Mouse (Mus musculus): ENCODE data around the gene Sgsh.
A peak's percentile ranks its signal among the peaks of the same experiment; 100 is the strongest.

Gene Sgsh

GRCm38 (mm10) chr11:119306762-119307657 lies 48.3 kb downstream of the Sgsh start:
- DNase-seq (ENCODE audit: low spot score): no peak

GRCm38 (mm10) chr11:119304904-119305712 lies 50.2 kb downstream of the Sgsh start:
- peak; percentile 49 for DNase-seq (ENCODE audit: low spot score)

GRCm38 (mm10) chr11:119300986-119301385 lies 54.4 kb downstream of the Sgsh start:
- no peak for DNase-seq (ENCODE audit: low spot score)

- peak; percentile 27 for DNase-seq (ENCODE audit: low spot score)
These were observed 54.9 kb downstream of the Sgsh start for GRCm38 (mm10) chr11:119300246-119300935.

GRCm38 (mm10) chr11:119299391-119300245 lies 55.7 kb downstream of the Sgsh start, which contains the start of gene Eif4a3:
TSS of gene Eif4a3 (minus strand) at chr11:119300089.
- peak; percentile 95 for DNase-seq (ENCODE audit: low spot score)

- no peak for DNase-seq (ENCODE audit: low spot score)
These were observed 56.4 kb downstream of the Sgsh start for GRCm38 (mm10) chr11:119298917-119299316.

- DNase-seq (ENCODE audit: low spot score): no peak
These were observed 57.3 kb downstream of the Sgsh start for GRCm38 (mm10) chr11:119297996-119298395.
